Mouse (Mus musculus): Measurements from ENCODE around the gene C130050O18Rik. TPM values are rescaled to one million over a fixed set of nuclear protein-coding genes. Genes with fewer than 3 reads are reported as not detected.

C130050O18Rik gene
- polyA plus RNA-seq, 1 experiment from 2014 or later = 1.7 TPM

GRCm38 (mm10) chr5:139392219-139393196 lies 12.6 kb upstream of the C130050O18Rik start:
- WGBS = 91% methylated on average over 37 of the region's 37 CpGs
- Histone ChIP-seq H3K4me1 (replicated peaks; ENCODE audit: control insufficient read depth, insufficient read depth, low read length) (peaks cover 26% of the 10 kb centered on the region), H3K4me2 (ENCODE audit: low read depth, low read length) (no peak overlapping the region), H3K4me3 (ENCODE audit: low read length) (no peak overlapping the region), H3K27me3 (ENCODE audit: control insufficient read depth, insufficient read depth, low read depth, low read length) (no peaks in the 10 kb centered on the region), H3K9me3 (ENCODE audit: control insufficient read depth, low read length) (no peaks in the 10 kb centered on the region), H3K9ac (ENCODE audit: low read length) (no peak overlapping the region), H3K36me3 (ENCODE audit: control insufficient read depth, insufficient read depth, low read length) (no peaks in the 10 kb centered on the region), H3K27ac (ENCODE audit: low read length) (no peak overlapping the region)
- no peak for ATAC-seq (ENCODE audit: low read depth)

DNA sequence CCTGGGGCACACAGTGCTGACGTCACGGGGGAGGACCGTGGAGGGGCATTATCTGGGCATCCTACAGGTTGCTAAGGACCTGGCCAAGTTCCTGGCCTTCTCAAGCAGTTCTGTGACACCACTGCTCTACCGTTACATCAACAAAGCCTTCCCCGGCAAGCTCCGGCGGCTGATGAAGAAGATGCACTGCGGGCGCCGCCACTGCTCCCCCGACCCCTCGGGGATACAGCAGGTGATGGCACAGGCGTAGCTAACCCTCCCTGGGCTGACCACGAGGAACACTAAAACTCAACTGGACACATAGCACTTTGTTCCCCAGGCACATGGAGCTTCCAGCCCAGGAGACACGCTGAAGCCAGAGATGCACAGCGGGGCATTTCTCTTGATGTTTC lies 11.9 kb upstream of the C130050O18Rik start:
- no peaks in the 10 kb centered on the region for H3K36me3 ChIP-seq (ENCODE audit: control insufficient read depth, insufficient read depth, low read length)
- H3K4me2 ChIP-seq (ENCODE audit: low read depth, low read length) = no peak overlapping the region
- H3K9ac ChIP-seq (ENCODE audit: low read length) = no peak overlapping the region
- H3K9me3 ChIP-seq (ENCODE audit: control insufficient read depth, low read length) = no peaks in the 10 kb centered on the region
- no peak for ATAC-seq (ENCODE audit: low read depth)
- 92% methylated on average over 16 of the region's 16 CpGs for whole genome bisulfite sequencing
- H3K4me3 ChIP-seq (ENCODE audit: low read length) = no peak overlapping the region
- H3K27me3 ChIP-seq (ENCODE audit: control insufficient read depth, insufficient read depth, low read depth, low read length) = no peaks in the 10 kb centered on the region
- H3K4me1 ChIP-seq (replicated peaks; ENCODE audit: control insufficient read depth, insufficient read depth, low read length) = peaks cover 20% of the 10 kb centered on the region
- no peak overlapping the region for H3K27ac ChIP-seq (ENCODE audit: low read length)

- Histone ChIP-seq H3K9ac (ENCODE audit: low read length) (no peak overlapping the region), H3K4me1 (replicated peaks; ENCODE audit: control insufficient read depth, insufficient read depth, low read length) (peaks cover 12% of the 10 kb centered on the region)
- 60% methylated on average over 7 of the region's 7 CpGs for WGBS
Measured at GRCm38 (mm10) chr5:139394399-139394798, 10.7 kb upstream of the C130050O18Rik start.

DNA sequence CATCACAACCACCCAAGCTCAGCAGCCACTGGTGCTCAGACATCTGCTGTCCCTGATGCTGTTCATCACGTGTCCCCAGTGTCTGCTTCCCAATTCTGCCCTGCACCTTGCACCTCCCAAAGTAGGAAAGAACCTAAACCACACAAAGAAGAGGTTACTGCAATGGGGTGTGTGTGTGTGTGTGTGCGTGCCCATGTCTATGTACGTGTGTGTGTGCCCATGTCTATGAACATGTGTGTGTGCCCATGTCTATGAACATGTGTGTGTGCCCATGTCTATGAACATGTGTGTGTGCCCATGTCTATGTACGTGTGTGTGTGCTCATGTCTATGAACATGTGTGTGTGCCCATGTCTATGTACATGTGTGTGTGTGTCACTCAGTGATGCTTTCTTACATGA lies 9.6 kb upstream of the C130050O18Rik start:
- no peak overlapping the region for H3K4me2 ChIP-seq (ENCODE audit: low read depth, low read length)
- no peak overlapping the region for H3K9ac ChIP-seq (ENCODE audit: low read length)
- H3K4me1 ChIP-seq (replicated peaks; ENCODE audit: control insufficient read depth, insufficient read depth, low read length) = peaks cover 4% of the 10 kb centered on the region
- no peaks in the 10 kb centered on the region for H3K27me3 ChIP-seq (ENCODE audit: control insufficient read depth, insufficient read depth, low read depth, low read length)
- WGBS = 91% methylated on average over 4 of the region's 4 CpGs
- no peak overlapping the region for H3K27ac ChIP-seq (ENCODE audit: low read length)
- no peak overlapping the region for H3K4me3 ChIP-seq (ENCODE audit: low read length)
- no peaks in the 10 kb centered on the region for H3K36me3 ChIP-seq (ENCODE audit: control insufficient read depth, insufficient read depth, low read length)
- no peak for ATAC-seq (ENCODE audit: low read depth)
- H3K9me3 ChIP-seq (ENCODE audit: control insufficient read depth, low read length) = no peaks in the 10 kb centered on the region

More at GRCm38 (mm10) chr5:139394399-139394798, 10.7 kb upstream of the C130050O18Rik start:
- Histone ChIP-seq H3K4me2 (ENCODE audit: low read depth, low read length) (no peak overlapping the region), H3K9me3 (ENCODE audit: control insufficient read depth, low read length) (no peaks in the 10 kb centered on the region), H3K4me3 (ENCODE audit: low read length) (no peak overlapping the region), H3K27ac (ENCODE audit: low read length) (no peak overlapping the region), H3K36me3 (ENCODE audit: control insufficient read depth, insufficient read depth, low read length) (no peaks in the 10 kb centered on the region), H3K27me3 (ENCODE audit: control insufficient read depth, insufficient read depth, low read depth, low read length) (no peaks in the 10 kb centered on the region)
- no peak for ATAC-seq (ENCODE audit: low read depth)

- Histone ChIP-seq H3K4me3 (ENCODE audit: low read length) (no peak overlapping the region), H3K4me2 (ENCODE audit: low read depth, low read length) (no peak overlapping the region), H3K9ac (ENCODE audit: low read length) (no peak overlapping the region), H3K27me3 (ENCODE audit: control insufficient read depth, insufficient read depth, low read depth, low read length) (no peaks in the 10 kb centered on the region), H3K4me1 (replicated peaks; ENCODE audit: control insufficient read depth, insufficient read depth, low read length) (peaks cover 4% of the 10 kb centered on the region), H3K36me3 (ENCODE audit: control insufficient read depth, insufficient read depth, low read length) (no peaks in the 10 kb centered on the region), H3K9me3 (ENCODE audit: control insufficient read depth, low read length) (no peaks in the 10 kb centered on the region), H3K27ac (ENCODE audit: low read length) (no peak overlapping the region)
- WGBS = 87% methylated on average over 4 of the region's 4 CpGs
- no peak for ATAC-seq (ENCODE audit: low read depth)
Measured at GRCm38 (mm10) chr5:139397359-139397916, 7.6 kb upstream of the C130050O18Rik start.

DNA sequence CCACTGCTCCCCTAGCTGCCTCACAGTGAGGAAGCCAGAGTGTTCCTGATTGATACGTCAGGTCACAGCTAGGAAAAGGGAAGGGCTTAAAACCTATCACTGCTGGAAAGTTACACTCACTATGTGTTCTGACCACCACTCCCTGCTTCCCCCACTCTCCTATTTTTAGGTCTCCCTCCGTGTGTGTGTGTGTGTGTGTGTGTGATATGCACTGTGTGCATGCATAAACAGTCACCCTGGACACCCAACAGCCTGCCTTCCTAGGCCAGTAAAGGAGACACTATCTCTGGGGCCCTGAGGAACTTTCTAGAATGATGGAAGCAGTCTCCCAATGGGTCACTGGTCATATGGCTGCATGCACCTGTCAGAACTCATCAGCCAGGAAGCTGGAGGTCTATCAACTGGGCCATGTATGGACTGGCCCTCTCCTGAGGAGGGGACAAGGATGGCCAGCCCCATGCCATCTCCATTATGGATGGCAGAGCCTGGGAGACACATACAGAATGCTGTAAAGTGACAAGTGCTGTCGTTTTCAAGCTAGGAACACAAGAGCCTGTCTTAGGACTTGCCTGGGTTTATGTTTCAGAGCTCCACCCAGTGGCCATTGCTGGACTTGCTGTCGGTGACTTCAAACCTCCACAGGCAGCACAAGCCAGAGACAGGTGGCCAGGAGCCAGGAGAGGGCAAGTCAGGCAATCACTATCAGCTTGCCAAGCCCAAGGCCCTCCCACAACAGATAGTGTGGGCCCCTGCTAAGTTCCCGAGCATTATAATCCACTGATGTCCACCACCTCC lies 6.9 kb upstream of the C130050O18Rik start:
- ATAC-seq (ENCODE audit: low read depth) = peak; percentile 64; the same call in 1 of the 2 replicates
- Histone ChIP-seq H3K9me3 (ENCODE audit: control insufficient read depth, low read length) (no peaks in the 10 kb centered on the region), H3K4me2 (ENCODE audit: low read depth, low read length) (no peak overlapping the region), H3K27me3 (ENCODE audit: control insufficient read depth, insufficient read depth, low read depth, low read length) (no peaks in the 10 kb centered on the region), H3K36me3 (ENCODE audit: control insufficient read depth, insufficient read depth, low read length) (no peaks in the 10 kb centered on the region), H3K4me1 (replicated peaks; ENCODE audit: control insufficient read depth, insufficient read depth, low read length) (peaks cover 4% of the 10 kb centered on the region), H3K4me3 (ENCODE audit: low read length) (no peak overlapping the region), H3K9ac (ENCODE audit: low read length) (0 out of 2 replicates have a peak overlapping the region, but pooled peaks have one; percentile 23), H3K27ac (ENCODE audit: low read length) (no peak overlapping the region)
- 31% methylated on average over 5 of the region's 5 CpGs for WGBS

DNA sequence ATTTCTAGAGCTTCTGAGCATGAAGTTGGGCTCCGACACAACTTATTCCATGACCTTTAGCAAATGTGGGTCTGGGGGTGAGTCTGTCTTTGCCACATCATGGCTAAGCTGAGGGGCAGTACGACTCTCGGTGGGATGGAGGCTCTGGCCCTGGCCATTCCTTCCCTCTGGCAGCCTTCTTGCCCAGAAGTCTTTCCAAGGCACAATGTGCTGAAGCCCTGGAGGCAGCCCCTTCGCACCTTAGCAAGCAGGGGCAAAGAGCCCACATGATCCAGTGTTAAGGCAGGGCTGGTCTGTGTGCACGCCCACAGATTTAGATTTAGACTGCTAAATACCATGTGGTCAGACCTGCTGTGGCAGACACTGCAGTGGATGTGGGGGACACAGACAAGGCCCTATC lies 6.3 kb upstream of the C130050O18Rik start:
- ATAC-seq (ENCODE audit: low read depth) = 0 out of 2 replicates have a peak, but pooled peaks have one; percentile 18
- Histone ChIP-seq H3K9me3 (ENCODE audit: control insufficient read depth, low read length) (no peaks in the 10 kb centered on the region), H3K4me3 (ENCODE audit: low read length) (no peak overlapping the region), H3K36me3 (ENCODE audit: control insufficient read depth, insufficient read depth, low read length) (no peaks in the 10 kb centered on the region), H3K4me2 (ENCODE audit: low read depth, low read length) (no peak overlapping the region), H3K4me1 (replicated peaks; ENCODE audit: control insufficient read depth, insufficient read depth, low read length) (peaks cover 4% of the 10 kb centered on the region), H3K9ac (ENCODE audit: low read length) (0 out of 2 replicates have a peak overlapping the region, but pooled peaks have one; percentile 23), H3K27me3 (ENCODE audit: control insufficient read depth, insufficient read depth, low read depth, low read length) (no peaks in the 10 kb centered on the region), H3K27ac (ENCODE audit: low read length) (no peak overlapping the region)
- WGBS = 74% methylated on average over 5 of the region's 5 CpGs

- no peak overlapping the region for H3K9ac ChIP-seq (ENCODE audit: low read length)
- no peak for ATAC-seq (ENCODE audit: low read depth)
- WGBS = 75% methylated on average over 14 of the region's 14 CpGs
Measured at GRCm38 (mm10) chr5:139399991-139400390, 5.1 kb upstream of the C130050O18Rik start.

GRCm38 (mm10) chr5:139402106-139402505 lies 3.0 kb upstream of the C130050O18Rik start:
- no peaks in the 10 kb centered on the region for H3K9me3 ChIP-seq (ENCODE audit: control insufficient read depth, low read length)
- H3K36me3 ChIP-seq (ENCODE audit: control insufficient read depth, insufficient read depth, low read length) = no peaks in the 10 kb centered on the region
- H3K27ac ChIP-seq (ENCODE audit: low read length) = no peak overlapping the region
- H3K4me1 ChIP-seq (replicated peaks; ENCODE audit: control insufficient read depth, insufficient read depth, low read length) = peaks cover 4% of the 10 kb centered on the region
- H3K27me3 ChIP-seq (ENCODE audit: control insufficient read depth, insufficient read depth, low read depth, low read length) = no peaks in the 10 kb centered on the region
- WGBS = 91% methylated on average over 2 of the region's 2 CpGs
- H3K4me3 ChIP-seq (ENCODE audit: low read length) = no peak overlapping the region
- ATAC-seq (ENCODE audit: low read depth) = no peak
- no peak overlapping the region for H3K9ac ChIP-seq (ENCODE audit: low read length)
- H3K4me2 ChIP-seq (ENCODE audit: low read depth, low read length) = no peak overlapping the region

More at GRCm38 (mm10) chr5:139399991-139400390, 5.1 kb upstream of the C130050O18Rik start:
- H3K9me3 ChIP-seq (ENCODE audit: control insufficient read depth, low read length) = no peaks in the 10 kb centered on the region
- H3K4me1 ChIP-seq (replicated peaks; ENCODE audit: control insufficient read depth, insufficient read depth, low read length) = peaks cover 4% of the 10 kb centered on the region
- no peaks in the 10 kb centered on the region for H3K27me3 ChIP-seq (ENCODE audit: control insufficient read depth, insufficient read depth, low read depth, low read length)
- H3K36me3 ChIP-seq (ENCODE audit: control insufficient read depth, insufficient read depth, low read length) = no peaks in the 10 kb centered on the region
- H3K4me3 ChIP-seq (ENCODE audit: low read length) = no peak overlapping the region
- no peak overlapping the region for H3K4me2 ChIP-seq (ENCODE audit: low read depth, low read length)
- H3K27ac ChIP-seq (ENCODE audit: low read length) = no peak overlapping the region

Measured in lung, embryonic 16.5 days (tissue).